Mouse (Mus musculus): ENCODE results near the gene Tcaf3.

Gene Tcaf3

GRCm38 (mm10) chr6:42597592-42597991 lies at the start of gene Tcaf3:
Tcaf3 (minus strand) TSS chr6:42597692.
- DNase-seq: no peak

GRCm38 (mm10) chr6:42644912-42645549 lies 47.5 kb upstream of the Tcaf3 start, which contains the start of gene Tcaf2:
Tcaf2 (minus strand) TSS chr6:42645254.
- peak; percentile 93 for DNase-seq

- DNase-seq: no peak
These were observed 36.9 kb upstream of the Tcaf3 start for GRCm38 (mm10) chr6:42634393-42634792.

- peak; percentile 2 for DNase-seq
These were observed 33.9 kb upstream of the Tcaf3 start for GRCm38 (mm10) chr6:42631395-42631794.

- DNase-seq: no peak
These were observed 19.4 kb upstream of the Tcaf3 start for GRCm38 (mm10) chr6:42616904-42617303.

GRCm38 (mm10) chr6:42612218-42612617 lies 14.7 kb upstream of the Tcaf3 start:
- DNase-seq: peak; percentile 20

- DNase-seq: no peak
These were observed 13.5 kb upstream of the Tcaf3 start for GRCm38 (mm10) chr6:42610954-42611522.

- no peak for DNase-seq
These were observed 4.2 kb downstream of the Tcaf3 start for GRCm38 (mm10) chr6:42593138-42593882.

GRCm38 (mm10) chr6:42586569-42586968 lies 10.9 kb downstream of the Tcaf3 start:
- DNase-seq: no peak

- DNase-seq: peak; percentile 64
These were observed 14.0 kb downstream of the Tcaf3 start for GRCm38 (mm10) chr6:42583488-42583872.

GRCm38 (mm10) chr6:42582741-42583487 lies 14.6 kb downstream of the Tcaf3 start:
- peak; percentile 6 for DNase-seq

GRCm38 (mm10) chr6:42578678-42579077 lies 18.8 kb downstream of the Tcaf3 start:
- no peak for DNase-seq

- no peak for DNase-seq
These were observed 20.1 kb downstream of the Tcaf3 start for GRCm38 (mm10) chr6:42577433-42577832.

GRCm38 (mm10) chr6:42568205-42568604 lies 29.3 kb downstream of the Tcaf3 start:
- no peak for DNase-seq

- DNase-seq: no peak
These were observed 31.4 kb downstream of the Tcaf3 start for GRCm38 (mm10) chr6:42566076-42566598.

- no peak for DNase-seq
These were observed 35.2 kb downstream of the Tcaf3 start for GRCm38 (mm10) chr6:42562280-42562679.

- no peak for DNase-seq
These were observed 36.6 kb downstream of the Tcaf3 start for GRCm38 (mm10) chr6:42560885-42561284.

GRCm38 (mm10) chr6:42558641-42559040 lies 38.9 kb downstream of the Tcaf3 start:
- no peak for DNase-seq

GRCm38 (mm10) chr6:42547461-42547860 lies 50.0 kb downstream of the Tcaf3 start, which contains the start of gene Olfr455:
Olfr455 (minus strand) TSS chr6:42547587.
- DNase-seq: no peak

GRCm38 (mm10) chr6:42546180-42546579 lies 51.3 kb downstream of the Tcaf3 start:
- DNase-seq: no peak

GRCm38 (mm10) chr6:42545451-42545885 lies 52.0 kb downstream of the Tcaf3 start:
- DNase-seq: no peak

- no peak for DNase-seq
These were observed 52.6 kb downstream of the Tcaf3 start for GRCm38 (mm10) chr6:42544846-42545245.
